Mouse (Mus musculus) liver, adult 2 months (tissue): ENCODE measurements around the gene Rep15.

ENCODE experiments used
- CTCF ChIP-seq: fragments of 200-500 bp; IDR thresholded peaks from 2 replicates; pipeline ENCODE4 v1.5.1; 2011; ENCODE audit warnings: low read depth, low read length, control low read depth
- POLR2A ChIP-seq: fragments of 200-500 bp; IDR thresholded peaks from 2 replicates; pipeline ENCODE4 v1.6.1; 2011; ENCODE audit warnings: low read length, control low read depth; ENCODE audit not compliant: insufficient read depth; ENCODE audit errors: extremely low read depth

DNA sequence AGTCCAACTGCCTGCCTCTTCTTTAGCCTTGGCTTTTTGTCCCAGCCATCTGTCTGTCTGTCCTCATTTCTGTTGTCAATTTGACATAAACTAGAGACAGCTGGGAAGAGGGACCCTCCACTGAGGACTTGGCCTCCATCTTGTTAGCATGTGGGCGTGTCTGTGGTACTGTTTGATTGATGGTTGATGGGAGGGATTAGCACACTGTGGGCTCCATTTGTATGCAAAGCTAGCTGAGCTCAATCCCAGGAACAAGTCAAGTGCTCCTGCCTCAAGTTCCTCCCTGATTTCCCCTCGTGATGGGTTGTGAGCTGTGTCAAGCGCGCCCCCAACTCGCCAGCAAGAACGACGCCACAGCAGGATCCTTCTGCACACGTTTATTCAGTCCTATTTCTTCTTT is 44.5 kb downstream of the Rep15 start:
- TF ChIP-seq POLR2A (no peak), CTCF (no peak)
